Mouse (Mus musculus): ENCODE results near the gene Yaf2. TPM values are rescaled to one million over a fixed set of nuclear protein-coding genes. Genes with fewer than 3 reads are reported as not detected.
"Not testable (repeated sequence)": the region's sequence is repeated elsewhere in the genome, so short reads cannot be mapped to it uniquely, and the experiment has no call there.

The Yaf2 gene
- polyA plus RNA-seq, 2 experiments = 39.3 to 60.4 TPM

DNA sequence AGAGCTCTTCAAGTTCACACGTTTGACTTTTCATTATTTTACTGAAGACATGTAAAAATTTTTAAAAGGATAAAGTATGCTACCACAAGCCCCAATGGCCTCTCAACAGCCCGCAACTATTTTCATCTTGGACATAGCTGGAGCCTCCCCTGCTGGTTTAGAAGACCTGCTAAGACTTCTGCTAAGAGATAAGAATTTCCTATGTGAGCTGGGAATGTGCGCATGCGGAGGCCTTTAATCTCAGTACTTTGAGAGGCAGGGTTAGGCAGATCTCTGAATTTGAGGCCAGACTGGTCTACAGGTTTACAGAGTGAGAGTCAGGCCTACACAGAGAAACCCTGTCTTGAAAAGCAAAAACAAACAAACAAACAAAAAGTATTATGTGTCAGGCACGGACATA, 11.4 kb downstream of the Yaf2 start:
- WGBS = 80% methylated on average over 5 of the region's 5 CpGs
- Histone ChIP-seq H3K4me2 (replicated peaks; ENCODE audit: low read depth, low read length, severe bottlenecking) (no peak overlapping the region), H3K4me1 (ENCODE audit: control insufficient read depth, insufficient read depth, low read length) (0 out of 2 replicates have a peak, but pooled peaks cover 4% of the 10 kb centered on the region), H3K27ac (replicated peaks; ENCODE audit: low read depth, low read length) (no peak overlapping the region), H3K9ac (ENCODE audit: low read depth, low read length, severe bottlenecking) (no peak overlapping the region), H3K9me3 (ENCODE audit: control insufficient read depth, low read length) (no peaks in the 10 kb centered on the region), H3K36me3 (ENCODE audit: control insufficient read depth, insufficient read depth, low read length) (peaks cover 9% of the 10 kb centered on the region), H3K27me3 (ENCODE audit: control insufficient read depth, insufficient read depth, low read length) (no peaks in the 10 kb centered on the region), H3K4me3 (replicated peaks; ENCODE audit: low read length) (no peak overlapping the region)
- ATAC-seq (ENCODE audit: low FRiP score, low read depth) (no peak), DNase-seq (ENCODE audit: low spot score) (no peak)
- TF ChIP-seq POLR2A (IDR thresholded peaks at IDR 0.05; ENCODE audit: borderline replicate concordance, extremely low read depth, insufficient read depth, insufficient read length) = no peak

DNA sequence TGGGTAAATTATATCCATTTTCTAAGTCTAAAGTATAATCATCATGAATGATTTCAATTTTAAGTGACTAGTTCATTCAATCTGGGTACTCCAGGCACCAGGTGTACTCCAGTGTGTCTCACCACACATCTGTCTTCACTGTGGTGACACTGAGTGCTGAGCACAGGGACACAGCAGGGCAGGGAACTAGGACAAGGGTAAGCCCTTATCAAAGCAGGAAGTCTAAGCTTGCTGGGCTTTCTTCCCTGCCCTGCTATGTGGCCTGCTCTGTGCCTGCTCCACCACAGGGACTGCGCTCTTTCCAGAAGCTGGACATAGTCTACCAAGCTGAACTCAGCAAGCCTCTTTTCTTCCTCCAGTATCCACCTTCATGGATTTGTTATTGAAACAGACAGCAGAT, 18.0 kb downstream of the Yaf2 start:
- H3K4me2 ChIP-seq (replicated peaks; ENCODE audit: low read depth, low read length, severe bottlenecking) = no peak overlapping the region
- ATAC-seq (ENCODE audit: low FRiP score, low read depth) = no peak
- H3K4me3 ChIP-seq (replicated peaks; ENCODE audit: low read length) = no peak overlapping the region
- TF ChIP-seq POLR2A (IDR thresholded peaks at IDR 0.05; ENCODE audit: borderline replicate concordance, extremely low read depth, insufficient read depth, insufficient read length) = no peak
- WGBS = 100% methylated on average over 1 of the region's 1 CpGs
- H3K27me3 ChIP-seq (ENCODE audit: control insufficient read depth, insufficient read depth, low read length) = no peaks in the 10 kb centered on the region
- peaks cover 3% of the 10 kb centered on the region for H3K36me3 ChIP-seq (ENCODE audit: control insufficient read depth, insufficient read depth, low read length)
- no peaks in the 10 kb centered on the region for H3K9me3 ChIP-seq (ENCODE audit: control insufficient read depth, low read length)
- no peak overlapping the region for H3K9ac ChIP-seq (ENCODE audit: low read depth, low read length, severe bottlenecking)
- DNase-seq (ENCODE audit: low spot score) = no peak
- no peaks in the 10 kb centered on the region for H3K4me1 ChIP-seq (ENCODE audit: control insufficient read depth, insufficient read depth, low read length)
- no peak overlapping the region for H3K27ac ChIP-seq (replicated peaks; ENCODE audit: low read depth, low read length)

DNA sequence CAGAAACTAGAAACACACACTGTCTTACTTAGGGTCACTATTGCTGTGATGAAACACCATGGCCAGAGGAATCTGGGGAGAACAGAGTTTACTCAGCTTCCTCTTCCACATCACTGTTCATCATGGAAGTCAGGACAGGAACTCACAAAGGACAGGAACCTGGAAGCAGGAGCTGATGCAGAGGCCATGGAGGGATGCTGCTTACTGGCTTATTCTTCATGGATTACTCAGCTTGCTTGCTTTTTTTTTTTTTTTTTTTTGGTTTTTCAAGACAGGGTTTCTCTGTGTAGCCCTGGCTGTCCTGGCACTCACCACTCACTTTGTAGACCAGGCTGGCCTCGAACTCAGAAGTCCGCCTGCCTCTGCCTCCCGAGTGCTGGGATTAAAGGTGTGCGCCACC, 26.4 kb downstream of the Yaf2 start:
- H3K9me3 ChIP-seq (ENCODE audit: control insufficient read depth, low read length); H3K36me3 ChIP-seq (ENCODE audit: control insufficient read depth, insufficient read depth, low read length); H3K4me3 ChIP-seq (replicated peaks; ENCODE audit: low read length); ATAC-seq (ENCODE audit: low FRiP score, low read depth); DNase-seq (ENCODE audit: low spot score); H3K9ac ChIP-seq (ENCODE audit: low read depth, low read length, severe bottlenecking); H3K27me3 ChIP-seq (ENCODE audit: control insufficient read depth, insufficient read depth, low read length); H3K4me2 ChIP-seq (replicated peaks; ENCODE audit: low read depth, low read length, severe bottlenecking); H3K4me1 ChIP-seq (ENCODE audit: control insufficient read depth, insufficient read depth, low read length); H3K27ac ChIP-seq (replicated peaks; ENCODE audit: low read depth, low read length): not testable (repeated sequence)
- 98% methylated on average over 4 of the region's 4 CpGs for WGBS

DNA sequence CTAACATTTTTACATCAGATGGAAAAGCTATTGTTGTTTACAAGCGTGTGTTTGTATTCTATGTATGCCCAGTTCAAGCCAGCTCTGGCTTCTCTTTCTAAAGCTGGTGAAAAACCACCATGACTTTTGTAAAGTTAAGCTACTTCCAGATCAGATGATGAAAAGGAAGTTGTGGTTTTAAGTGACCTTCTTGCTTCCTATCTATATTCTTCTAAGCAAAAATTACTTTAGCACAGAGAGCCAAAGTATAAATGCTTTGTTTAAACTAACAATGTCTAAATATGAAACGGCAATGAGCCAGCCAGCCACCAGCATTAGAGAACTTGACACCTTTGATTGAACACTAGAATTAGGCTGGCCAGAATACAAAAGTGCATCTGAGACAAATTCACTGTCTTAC, 38.5 kb downstream of the Yaf2 start:
- no peaks in the 10 kb centered on the region for H3K36me3 ChIP-seq (ENCODE audit: control insufficient read depth, insufficient read depth, low read length)
- 84% methylated on average over 2 of the region's 2 CpGs for WGBS

DNA sequence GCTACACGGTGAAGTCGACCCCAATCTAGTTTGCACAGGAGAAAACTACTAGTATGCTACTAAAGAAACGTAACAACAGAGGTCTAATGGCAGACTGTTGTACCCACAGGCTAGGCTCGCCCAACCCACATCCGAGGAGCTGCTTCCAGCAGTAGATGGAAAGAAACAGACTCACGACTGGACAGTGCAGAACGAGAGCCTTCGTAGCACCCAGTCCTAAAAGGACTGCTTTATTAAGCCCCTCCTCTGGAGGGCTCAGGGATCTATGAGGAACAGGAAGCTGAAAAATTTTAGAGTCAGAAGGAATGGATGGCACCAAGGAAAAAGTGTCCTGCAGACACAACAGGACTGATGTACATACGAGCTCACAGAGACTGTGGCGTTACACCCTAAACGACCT, 42.3 kb downstream of the Yaf2 start:
- no peak overlapping the region for H3K9ac ChIP-seq (ENCODE audit: low read depth, low read length, severe bottlenecking)
- no peaks in the 10 kb centered on the region for H3K27me3 ChIP-seq (ENCODE audit: control insufficient read depth, insufficient read depth, low read length)
- H3K4me1 ChIP-seq (ENCODE audit: control insufficient read depth, insufficient read depth, low read length) = no peaks in the 10 kb centered on the region
- no peak for DNase-seq (ENCODE audit: low spot score)
- H3K4me2 ChIP-seq (replicated peaks; ENCODE audit: low read depth, low read length, severe bottlenecking) = no peak overlapping the region
- H3K4me3 ChIP-seq (replicated peaks; ENCODE audit: low read length) = no peak overlapping the region
- H3K9me3 ChIP-seq (ENCODE audit: control insufficient read depth, low read length) = no peaks in the 10 kb centered on the region
- ATAC-seq (ENCODE audit: low FRiP score, low read depth) = no peak
- 78% methylated on average over 11 of the region's 11 CpGs for WGBS
- no peak overlapping the region for H3K27ac ChIP-seq (replicated peaks; ENCODE audit: low read depth, low read length)
- H3K36me3 ChIP-seq (ENCODE audit: control insufficient read depth, insufficient read depth, low read length) = 0 out of 2 replicates have a peak, but pooled peaks cover 3% of the 10 kb centered on the region
- no peak for TF ChIP-seq POLR2A (IDR thresholded peaks at IDR 0.05; ENCODE audit: borderline replicate concordance, extremely low read depth, insufficient read depth, insufficient read length)

More for the DNA sequence above, 38.5 kb downstream of the Yaf2 start:
- no peak for TF ChIP-seq POLR2A (IDR thresholded peaks at IDR 0.05; ENCODE audit: borderline replicate concordance, extremely low read depth, insufficient read depth, insufficient read length)
- no peak overlapping the region for H3K9ac ChIP-seq (ENCODE audit: low read depth, low read length, severe bottlenecking)
- no peak for DNase-seq (ENCODE audit: low spot score)
- H3K4me2 ChIP-seq (replicated peaks; ENCODE audit: low read depth, low read length, severe bottlenecking) = no peak overlapping the region
- H3K4me1 ChIP-seq (ENCODE audit: control insufficient read depth, insufficient read depth, low read length) = no peaks in the 10 kb centered on the region
- no peak overlapping the region for H3K27ac ChIP-seq (replicated peaks; ENCODE audit: low read depth, low read length)
- no peaks in the 10 kb centered on the region for H3K9me3 ChIP-seq (ENCODE audit: control insufficient read depth, low read length)
- no peak for ATAC-seq (ENCODE audit: low FRiP score, low read depth)
- H3K4me3 ChIP-seq (replicated peaks; ENCODE audit: low read length) = no peak overlapping the region
- no peaks in the 10 kb centered on the region for H3K27me3 ChIP-seq (ENCODE audit: control insufficient read depth, insufficient read depth, low read length)

DNA sequence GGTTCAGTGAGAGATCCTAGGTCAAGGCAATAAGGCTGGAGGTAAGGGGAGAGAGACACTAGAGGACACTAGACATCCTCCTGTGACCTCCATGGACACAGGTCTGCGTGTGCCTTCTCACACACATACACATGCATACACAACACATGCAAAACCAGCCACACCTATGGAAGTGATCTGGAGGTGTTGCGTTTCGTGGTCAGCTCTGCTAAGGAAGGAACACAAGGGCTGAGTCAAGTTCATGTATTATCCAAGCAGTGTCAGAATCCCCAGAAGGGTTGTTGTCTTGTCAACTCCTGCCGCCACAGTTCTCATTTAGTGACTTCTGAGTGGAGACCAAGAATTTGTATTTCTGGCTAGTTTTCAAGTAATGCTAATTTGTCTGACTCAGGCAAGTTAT, 48.4 kb downstream of the Yaf2 start:
- no peak for ATAC-seq (ENCODE audit: low FRiP score, low read depth)
- Histone ChIP-seq H3K36me3 (ENCODE audit: control insufficient read depth, insufficient read depth, low read length) (peaks cover 20% of the 10 kb centered on the region), H3K4me2 (replicated peaks; ENCODE audit: low read depth, low read length, severe bottlenecking) (no peak overlapping the region), H3K4me3 (replicated peaks; ENCODE audit: low read length) (no peak overlapping the region), H3K4me1 (ENCODE audit: control insufficient read depth, insufficient read depth, low read length) (no peaks in the 10 kb centered on the region), H3K9ac (ENCODE audit: low read depth, low read length, severe bottlenecking) (no peak overlapping the region), H3K9me3 (ENCODE audit: control insufficient read depth, low read length) (no peaks in the 10 kb centered on the region), H3K27ac (replicated peaks; ENCODE audit: low read depth, low read length) (no peak overlapping the region), H3K27me3 (ENCODE audit: control insufficient read depth, insufficient read depth, low read length) (no peaks in the 10 kb centered on the region)
- 83% methylated on average over 4 of the region's 4 CpGs for WGBS
- no peak for DNase-seq (ENCODE audit: low spot score)
- TF ChIP-seq POLR2A (IDR thresholded peaks at IDR 0.05; ENCODE audit: borderline replicate concordance, extremely low read depth, insufficient read depth, insufficient read length) = no peak

All from limb, embryonic 14.5 days (tissue).